Mouse (Mus musculus): ENCODE measurements around the gene Gm49336. TPM values are rescaled to one million over a fixed set of nuclear protein-coding genes. Genes with fewer than 3 reads are reported as not detected.

Gm49336 gene
- polyA plus RNA-seq, 1 experiment from 2014 or later: 81.4 TPM

- WGBS: 76% methylated on average over 5 of the region's 5 CpGs
Observed at GRCm38 (mm10) chr14:60188201-60188825, 63.0 kb downstream of the Gm49336 start.

GRCm38 (mm10) chr14:60181306-60181705 lies 70.0 kb downstream of the Gm49336 start:
- H3K4me1 ChIP-seq (ENCODE audit: control insufficient read depth, insufficient read depth, low read length): no peaks in the 10 kb centered on the region
- no peak overlapping the region for H3K9ac ChIP-seq (replicated peaks; ENCODE audit: low read length)
- no peak overlapping the region for H3K27ac ChIP-seq (replicated peaks; ENCODE audit: low read depth, low read length)
- DNase-seq (ENCODE audit: low spot score): no peak
- no peak overlapping the region for H3K4me3 ChIP-seq (ENCODE audit: low read depth, low read length)
- no peak overlapping the region for H3K4me2 ChIP-seq (ENCODE audit: low read depth, low read length)
- WGBS: 94% methylated on average over 2 of the region's 2 CpGs
- no peaks in the 10 kb centered on the region for H3K9me3 ChIP-seq (replicated peaks; ENCODE audit: control insufficient read depth, low read length)
- H3K27me3 ChIP-seq (ENCODE audit: control insufficient read depth, insufficient read depth, low read length): peaks cover 12% of the 10 kb centered on the region
- H3K36me3 ChIP-seq (replicated peaks; ENCODE audit: control insufficient read depth, insufficient read depth, low read depth, low read length): no peaks in the 10 kb centered on the region
- no peak for ATAC-seq (replicated peaks; ENCODE audit: insufficient number of reproducible peaks, low FRiP score, low TSS enrichment, low read depth)

More at GRCm38 (mm10) chr14:60188201-60188825, 63.0 kb downstream of the Gm49336 start:
- H3K4me1 ChIP-seq (ENCODE audit: control insufficient read depth, insufficient read depth, low read length): no peaks in the 10 kb centered on the region
- no peaks in the 10 kb centered on the region for H3K27me3 ChIP-seq (ENCODE audit: control insufficient read depth, insufficient read depth, low read length)
- H3K4me3 ChIP-seq (ENCODE audit: low read depth, low read length): no peak overlapping the region
- no peaks in the 10 kb centered on the region for H3K36me3 ChIP-seq (replicated peaks; ENCODE audit: control insufficient read depth, insufficient read depth, low read depth, low read length)
- ATAC-seq (replicated peaks; ENCODE audit: insufficient number of reproducible peaks, low FRiP score, low TSS enrichment, low read depth): no peak
- H3K9me3 ChIP-seq (replicated peaks; ENCODE audit: control insufficient read depth, low read length): no peaks in the 10 kb centered on the region
- no peak overlapping the region for H3K27ac ChIP-seq (replicated peaks; ENCODE audit: low read depth, low read length)
- DNase-seq (ENCODE audit: low spot score): no peak
- H3K4me2 ChIP-seq (ENCODE audit: low read depth, low read length): no peak overlapping the region
- no peak overlapping the region for H3K9ac ChIP-seq (replicated peaks; ENCODE audit: low read length)

GRCm38 (mm10) chr14:60178571-60178955 lies 72.7 kb downstream of the Gm49336 start:
- Histone ChIP-seq H3K27me3 (ENCODE audit: control insufficient read depth, insufficient read depth, low read length) (peaks cover 16% of the 10 kb centered on the region), H3K9me3 (replicated peaks; ENCODE audit: control insufficient read depth, low read length) (no peaks in the 10 kb centered on the region), H3K27ac (replicated peaks; ENCODE audit: low read depth, low read length) (no peak overlapping the region), H3K36me3 (replicated peaks; ENCODE audit: control insufficient read depth, insufficient read depth, low read depth, low read length) (no peaks in the 10 kb centered on the region), H3K9ac (replicated peaks; ENCODE audit: low read length) (no peak overlapping the region), H3K4me1 (ENCODE audit: control insufficient read depth, insufficient read depth, low read length) (no peaks in the 10 kb centered on the region), H3K4me3 (ENCODE audit: low read depth, low read length) (no peak overlapping the region), H3K4me2 (ENCODE audit: low read depth, low read length) (no peak overlapping the region)
- 54% methylated on average over 2 of the region's 2 CpGs for WGBS
- ATAC-seq (replicated peaks; ENCODE audit: insufficient number of reproducible peaks, low FRiP score, low TSS enrichment, low read depth) (no peak), DNase-seq (ENCODE audit: low spot score) (no peak)

- Histone ChIP-seq H3K4me1 (ENCODE audit: control insufficient read depth, insufficient read depth, low read length) (no peaks in the 10 kb centered on the region), H3K27ac (replicated peaks; ENCODE audit: low read depth, low read length) (0 out of 2 replicates have a peak overlapping the region, but pooled peaks have one; percentile 14), H3K9me3 (replicated peaks; ENCODE audit: control insufficient read depth, low read length) (no peaks in the 10 kb centered on the region), H3K4me2 (ENCODE audit: low read depth, low read length) (peak overlapping the region; percentile 99), H3K27me3 (ENCODE audit: control insufficient read depth, insufficient read depth, low read length) (peaks cover 16% of the 10 kb centered on the region), H3K4me3 (ENCODE audit: low read depth, low read length) (peak overlapping the region; percentile 67), H3K36me3 (replicated peaks; ENCODE audit: control insufficient read depth, insufficient read depth, low read depth, low read length) (no peaks in the 10 kb centered on the region), H3K9ac (replicated peaks; ENCODE audit: low read length) (peak overlapping the region; percentile 71)
- DNase-seq (ENCODE audit: low spot score): no peak
- WGBS: 20% methylated on average over 37 of the region's 37 CpGs
- ATAC-seq (replicated peaks; ENCODE audit: insufficient number of reproducible peaks, low FRiP score, low TSS enrichment, low read depth): no peak
Observed at GRCm38 (mm10) chr14:60177614-60178570, 73.4 kb downstream of the Gm49336 start.

- Histone ChIP-seq H3K4me3 (ENCODE audit: low read depth, low read length) (peak overlapping the region; percentile 67), H3K27ac (replicated peaks; ENCODE audit: low read depth, low read length) (0 out of 2 replicates have a peak overlapping the region, but pooled peaks have one; percentile 14), H3K4me1 (ENCODE audit: control insufficient read depth, insufficient read depth, low read length) (no peaks in the 10 kb centered on the region), H3K27me3 (ENCODE audit: control insufficient read depth, insufficient read depth, low read length) (peaks cover 16% of the 10 kb centered on the region), H3K9me3 (replicated peaks; ENCODE audit: control insufficient read depth, low read length) (no peaks in the 10 kb centered on the region), H3K36me3 (replicated peaks; ENCODE audit: control insufficient read depth, insufficient read depth, low read depth, low read length) (no peaks in the 10 kb centered on the region), H3K9ac (replicated peaks; ENCODE audit: low read length) (peak overlapping the region; percentile 71), H3K4me2 (ENCODE audit: low read depth, low read length) (peak overlapping the region; percentile 99)
- peak; percentile 53 for DNase-seq (ENCODE audit: low spot score)
- WGBS: under 1% methylated on average over 59 of the region's 84 CpGs
- ATAC-seq (replicated peaks; ENCODE audit: insufficient number of reproducible peaks, low FRiP score, low TSS enrichment, low read depth): peak; percentile 82
Observed at GRCm38 (mm10) chr14:60176891-60177613, 74.3 kb downstream of the Gm49336 start.

GRCm38 (mm10) chr14:60176469-60176890 lies 74.8 kb downstream of the Gm49336 start:
- Histone ChIP-seq H3K4me2 (ENCODE audit: low read depth, low read length) (peak overlapping the region; percentile 99), H3K36me3 (replicated peaks; ENCODE audit: control insufficient read depth, insufficient read depth, low read depth, low read length) (no peaks in the 10 kb centered on the region), H3K27ac (replicated peaks; ENCODE audit: low read depth, low read length) (no peak overlapping the region), H3K9ac (replicated peaks; ENCODE audit: low read length) (no peak overlapping the region; the same call in 1 of the 2 replicates), H3K4me3 (ENCODE audit: low read depth, low read length) (peak overlapping the region; percentile 67), H3K9me3 (replicated peaks; ENCODE audit: control insufficient read depth, low read length) (no peaks in the 10 kb centered on the region), H3K4me1 (ENCODE audit: control insufficient read depth, insufficient read depth, low read length) (no peaks in the 10 kb centered on the region), H3K27me3 (ENCODE audit: control insufficient read depth, insufficient read depth, low read length) (peaks cover 16% of the 10 kb centered on the region)
- whole genome bisulfite sequencing: 30% methylated on average over 9 of the region's 9 CpGs
- no peak for DNase-seq (ENCODE audit: low spot score)
- ATAC-seq (replicated peaks; ENCODE audit: insufficient number of reproducible peaks, low FRiP score, low TSS enrichment, low read depth): no peak

GRCm38 (mm10) chr14:60172286-60173055 lies 78.8 kb downstream of the Gm49336 start:
- no peak overlapping the region for H3K27ac ChIP-seq (replicated peaks; ENCODE audit: low read depth, low read length)
- no peaks in the 10 kb centered on the region for H3K36me3 ChIP-seq (replicated peaks; ENCODE audit: control insufficient read depth, insufficient read depth, low read depth, low read length)
- DNase-seq (ENCODE audit: low spot score) (no peak), ATAC-seq (replicated peaks; ENCODE audit: insufficient number of reproducible peaks, low FRiP score, low TSS enrichment, low read depth) (no peak)
- H3K9me3 ChIP-seq (replicated peaks; ENCODE audit: control insufficient read depth, low read length): no peaks in the 10 kb centered on the region
- no peaks in the 10 kb centered on the region for H3K4me1 ChIP-seq (ENCODE audit: control insufficient read depth, insufficient read depth, low read length)
- no peak overlapping the region for H3K4me3 ChIP-seq (ENCODE audit: low read depth, low read length)
- 64% methylated on average over 12 of the region's 12 CpGs for WGBS
- no peak overlapping the region for H3K4me2 ChIP-seq (ENCODE audit: low read depth, low read length)
- peaks cover 12% of the 10 kb centered on the region for H3K27me3 ChIP-seq (ENCODE audit: control insufficient read depth, insufficient read depth, low read length)
- H3K9ac ChIP-seq (replicated peaks; ENCODE audit: low read length): no peak overlapping the region

All from embryonic facial prominence, embryonic 11.5 days (tissue).